Mouse (Mus musculus) myocyte (in vitro differentiated cells): ENCODE data around the gene Abca7. TPM values are rescaled to one million over a fixed set of nuclear protein-coding genes. Genes with fewer than 3 reads are reported as not detected.

Source experiments
- H3K27me3 ChIP-seq: one replicate; pipeline ENCODE4 v1.6.1; 2011; ENCODE audit not compliant: control insufficient read depth, insufficient read depth, insufficient read length
- H3K36me3 ChIP-seq: one replicate; pipeline ENCODE4 v1.6.1; 2011; ENCODE audit not compliant: control insufficient read depth, insufficient read depth
- H3K4me2 ChIP-seq: one replicate; pipeline ENCODE4 v1.6.1; 2011; ENCODE audit warnings: low read depth, control low read depth
- H3K4me3 ChIP-seq: one replicate; pipeline ENCODE4 v1.5.1; 2011; ENCODE audit warnings: mild to moderate bottlenecking, control low read depth, moderate library complexity
- H3K79me2 ChIP-seq: one replicate; pipeline ENCODE4 v1.6.1; 2011; ENCODE audit not compliant: control insufficient read depth, insufficient read depth
- H3ac ChIP-seq: one replicate; pipeline ENCODE4 v1.6.1; 2011; ENCODE audit not compliant: control insufficient read depth, insufficient read length
- CEBPB ChIP-seq: IDR thresholded peaks from 2 replicates; pipeline ENCODE4 v1.6.1; 2011; ENCODE audit warnings: mild to moderate bottlenecking, moderate library complexity; ENCODE audit not compliant: poor library complexity, insufficient read depth, severe bottlenecking
- E2F4 ChIP-seq: IDR thresholded peaks from one replicate; pipeline ENCODE4 v1.6.1; 2011; ENCODE audit warnings: mild to moderate bottlenecking, control low read depth, moderate library complexity; ENCODE audit not compliant: insufficient read depth
- MAX ChIP-seq: IDR thresholded peaks from one replicate; pipeline ENCODE4 v1.6.1; 2011; ENCODE audit warnings: low read depth, mild to moderate bottlenecking, control low read depth
- MYOD1 ChIP-seq, 3 experiments: IDR thresholded peaks; one replicate each; pipeline ENCODE4 v1.6.1; 2011; ENCODE audit warnings: control low read depth in 2 of 3, low read depth in 2 of 3, mild to moderate bottlenecking in 2 of 3, moderate library complexity in 1 of 3; ENCODE audit not compliant: insufficient read length in 2 of 3, control insufficient read depth in 1 of 3
- MYOG ChIP-seq, 3 experiments: IDR thresholded peaks; one replicate each; pipeline ENCODE4 v1.6.1; 2011; ENCODE audit warnings: control low read depth in 2 of 3, low read depth in 2 of 3, mild to moderate bottlenecking in 2 of 3; ENCODE audit not compliant: insufficient read length in 2 of 3, control insufficient read depth in 1 of 3, insufficient read depth in 1 of 3
- POLR2A ChIP-seq: IDR thresholded peaks from one replicate; pipeline ENCODE4 v1.6.1; 2011; ENCODE audit warnings: low read depth, mild to moderate bottlenecking, control low read depth, moderate library complexity; ENCODE audit not compliant: insufficient read length
- POLR2AphosphoS2 ChIP-seq: IDR thresholded peaks from one replicate; pipeline ENCODE4 v1.6.1; 2011; ENCODE audit warnings: low read depth, control low read depth; ENCODE audit not compliant: insufficient read length
- REST ChIP-seq: IDR thresholded peaks from one replicate; pipeline ENCODE4 v1.6.1; 2011; ENCODE audit warnings: mild to moderate bottlenecking, control low read depth, moderate library complexity; ENCODE audit not compliant: insufficient read depth, insufficient read length
- SRF ChIP-seq: IDR thresholded peaks from one replicate; pipeline ENCODE4 v1.6.1; 2011; ENCODE audit warnings: low read depth; ENCODE audit not compliant: control insufficient read depth, insufficient read length
- TCF12 ChIP-seq: IDR thresholded peaks from one replicate; pipeline ENCODE4 v1.6.1; 2011; ENCODE audit warnings: mild to moderate bottlenecking, control low read depth; ENCODE audit not compliant: poor library complexity, insufficient read depth, severe bottlenecking
- TCF3 ChIP-seq: IDR thresholded peaks from one replicate; pipeline ENCODE4 v1.6.1; 2011; ENCODE audit warnings: low read depth, control low read depth; ENCODE audit not compliant: insufficient read length
- USF1 ChIP-seq: IDR thresholded peaks from one replicate; pipeline ENCODE4 v1.6.1; 2011; ENCODE audit warnings: low read depth, mild to moderate bottlenecking, control low read depth, moderate library complexity
- polyA plus RNA-seq: library from polyadenylated mRNA; unstranded; fragments of >200 nt; fragmentation: generic; extraction: Trizol; gene quantifications from one replicate; pipeline ENCODE4 v1.2.1, GENCODE M21; 2012; ENCODE audit warnings: missing spikeins

The Abca7 gene
- polyA plus RNA-seq, 1 experiment, result 15.6 TPM

- no peak overlapping the region for H3K4me3 ChIP-seq
- no peaks in the 10 kb centered on the region for H3K36me3 ChIP-seq
- H3K79me2 ChIP-seq, result no peaks in the 10 kb centered on the region
- H3K27me3 ChIP-seq, result no peaks in the 10 kb centered on the region
- H3K4me2 ChIP-seq, result no peak overlapping the region
- TF ChIP-seq SRF (no peak), MYOD1 (IDR thresholded peaks at IDR 0.05; ENCODE audit: control insufficient read depth in 1 of 3, insufficient read length in 2 of 3, low read depth in 2 of 3) (no peak), MAX (no peak), POLR2A (no peak), TCF3 (no peak), MYOG (IDR thresholded peaks at IDR 0.05; ENCODE audit: control insufficient read depth in 1 of 3, insufficient read depth in 1 of 3, insufficient read length in 2 of 3, low read depth in 2 of 3) (no peak), E2F4 (no peak), POLR2AphosphoS2 (no peak), REST (no peak), CEBPB (no peak), USF1 (no peak), TCF12 (no peak)
- H3ac ChIP-seq, result no peak overlapping the region
These were observed 28.7 kb downstream of the Abca7 start for GRCm38 (mm10) chr10:80025044-80025347.

DNA sequence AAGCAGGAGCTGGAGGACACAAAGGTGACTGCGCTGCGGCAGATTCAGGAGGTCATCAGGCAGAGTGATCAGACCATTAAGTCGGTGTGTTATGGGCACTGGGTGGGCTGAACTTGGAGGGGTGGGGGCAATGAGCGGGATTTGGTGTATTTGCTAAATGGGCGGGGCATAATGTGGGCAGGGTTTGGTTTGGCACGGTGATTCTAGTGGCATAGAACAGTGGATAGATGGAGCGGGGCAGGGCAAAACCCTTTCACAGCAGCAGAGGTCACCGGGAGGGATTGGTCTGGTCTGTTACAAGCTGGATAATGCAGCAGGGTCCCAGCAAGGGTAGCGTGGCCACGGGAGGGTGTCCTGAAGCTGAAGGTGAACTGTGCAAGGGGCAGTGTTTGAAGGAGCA is 29.2 kb downstream of the Abca7 start:
- H3ac ChIP-seq, result no peak overlapping the region
- no peak overlapping the region for H3K4me3 ChIP-seq
- TF ChIP-seq SRF, result no peak
- no peak for TF ChIP-seq POLR2A
- TF ChIP-seq MYOD1 (IDR thresholded peaks at IDR 0.05; ENCODE audit: control insufficient read depth in 1 of 3, insufficient read length in 2 of 3, low read depth in 2 of 3), result no peak
- TF ChIP-seq E2F4, result no peak
- no peak for TF ChIP-seq REST
- TF ChIP-seq TCF12, result no peak
- no peak for TF ChIP-seq MAX
- no peak for TF ChIP-seq CEBPB
- no peak for TF ChIP-seq MYOG (IDR thresholded peaks at IDR 0.05; ENCODE audit: control insufficient read depth in 1 of 3, insufficient read depth in 1 of 3, insufficient read length in 2 of 3, low read depth in 2 of 3)
- TF ChIP-seq USF1, result no peak
- TF ChIP-seq TCF3, result no peak
- no peak for TF ChIP-seq POLR2AphosphoS2
- no peak overlapping the region for H3K4me2 ChIP-seq
- no peaks in the 10 kb centered on the region for H3K27me3 ChIP-seq
- no peaks in the 10 kb centered on the region for H3K79me2 ChIP-seq
- no peaks in the 10 kb centered on the region for H3K36me3 ChIP-seq

GRCm38 (mm10) chr10:80025889-80026288 is 29.6 kb downstream of the Abca7 start:
- no peak overlapping the region for H3ac ChIP-seq
- no peak overlapping the region for H3K4me2 ChIP-seq
- no peak for TF ChIP-seq CEBPB
- no peak for TF ChIP-seq MYOG (IDR thresholded peaks at IDR 0.05; ENCODE audit: control insufficient read depth in 1 of 3, insufficient read depth in 1 of 3, insufficient read length in 2 of 3, low read depth in 2 of 3)
- TF ChIP-seq TCF3, result no peak
- TF ChIP-seq POLR2AphosphoS2, result no peak
- TF ChIP-seq SRF, result no peak
- no peak for TF ChIP-seq POLR2A
- TF ChIP-seq E2F4, result no peak
- no peak for TF ChIP-seq TCF12
- no peak for TF ChIP-seq REST
- TF ChIP-seq MAX, result no peak
- TF ChIP-seq MYOD1 (IDR thresholded peaks at IDR 0.05; ENCODE audit: control insufficient read depth in 1 of 3, insufficient read length in 2 of 3, low read depth in 2 of 3), result no peak
- H3K79me2 ChIP-seq, result no peaks in the 10 kb centered on the region
- no peaks in the 10 kb centered on the region for H3K27me3 ChIP-seq
- H3K4me3 ChIP-seq, result no peak overlapping the region
- no peaks in the 10 kb centered on the region for H3K36me3 ChIP-seq

- no peaks in the 10 kb centered on the region for H3K27me3 ChIP-seq
- no peak overlapping the region for H3ac ChIP-seq
- no peaks in the 10 kb centered on the region for H3K36me3 ChIP-seq
- H3K4me3 ChIP-seq, result no peak overlapping the region
- no peak for TF ChIP-seq E2F4
- no peak for TF ChIP-seq POLR2A
- no peak for TF ChIP-seq POLR2AphosphoS2
- no peak for TF ChIP-seq MYOG (IDR thresholded peaks at IDR 0.05; ENCODE audit: control insufficient read depth in 1 of 3, insufficient read depth in 1 of 3, insufficient read length in 2 of 3, low read depth in 2 of 3)
- TF ChIP-seq USF1, result no peak
- H3K4me2 ChIP-seq, result no peak overlapping the region
- no peaks in the 10 kb centered on the region for H3K79me2 ChIP-seq
These were observed 31.6 kb downstream of the Abca7 start for GRCm38 (mm10) chr10:80027681-80028520.

- TF ChIP-seq REST, result no peak
- TF ChIP-seq USF1, result no peak
- TF ChIP-seq SRF, result no peak
- no peak for TF ChIP-seq E2F4
- no peak for TF ChIP-seq POLR2A
- TF ChIP-seq TCF3, result no peak
- no peak for TF ChIP-seq MAX
- Histone ChIP-seq H3K4me2 (no peak overlapping the region), H3ac (no peak overlapping the region), H3K79me2 (no peaks in the 10 kb centered on the region), H3K4me3 (no peak overlapping the region), H3K27me3 (no peaks in the 10 kb centered on the region), H3K36me3 (no peaks in the 10 kb centered on the region)
These were observed 32.2 kb downstream of the Abca7 start for GRCm38 (mm10) chr10:80028521-80028846.
